Mouse (Mus musculus) gastrocnemius, adult 8-10 months (tissue): Measurements from ENCODE around the gene Sc5d. TPM values are rescaled to one million over a fixed set of nuclear protein-coding genes. Genes with fewer than 3 reads are reported as not detected.

ENCODE experiments used
- DNase-seq, 2 experiments: peaks; one replicate each; pipeline ENCODE4 v3.0.0; 2022; ENCODE audit warnings: low spot score in 2 of 2
- total RNA-seq, 4 experiments: library from RNA; stranded (reverse); gene quantifications; 2 replicates each; pipeline ENCODE4 v1.2.4; 2022

Sc5d gene
- total RNA-seq, 4 experiments from 2014 or later: 21.0 to 25.9 (median 23.6) TPM

DNA sequence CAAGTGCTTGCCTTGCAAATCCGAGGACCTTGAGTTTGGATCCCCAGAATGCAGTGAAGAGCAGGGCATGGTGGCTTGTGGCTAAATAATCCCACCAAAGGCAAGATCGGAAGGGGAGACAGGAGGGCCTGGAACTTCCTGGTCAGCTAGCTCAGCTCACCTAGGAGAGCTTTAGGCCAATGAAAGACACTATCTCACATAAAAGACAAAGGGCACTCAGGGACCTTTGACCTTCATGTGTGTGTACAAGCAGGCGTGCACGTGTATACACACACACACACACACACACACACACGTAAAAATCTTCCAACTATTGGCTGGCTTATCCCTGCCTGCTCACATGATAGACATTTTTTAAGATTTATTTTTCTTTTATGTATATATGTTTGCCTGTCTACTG lies 3.6 kb downstream of the Sc5d start:
- no peak for DNase-seq

GRCm38 (mm10) chr9:42249112-42249511 lies 14.9 kb downstream of the Sc5d start:
- DNase-seq: no peak

GRCm38 (mm10) chr9:42246688-42247087 lies 17.4 kb downstream of the Sc5d start:
- no peak for DNase-seq

DNA sequence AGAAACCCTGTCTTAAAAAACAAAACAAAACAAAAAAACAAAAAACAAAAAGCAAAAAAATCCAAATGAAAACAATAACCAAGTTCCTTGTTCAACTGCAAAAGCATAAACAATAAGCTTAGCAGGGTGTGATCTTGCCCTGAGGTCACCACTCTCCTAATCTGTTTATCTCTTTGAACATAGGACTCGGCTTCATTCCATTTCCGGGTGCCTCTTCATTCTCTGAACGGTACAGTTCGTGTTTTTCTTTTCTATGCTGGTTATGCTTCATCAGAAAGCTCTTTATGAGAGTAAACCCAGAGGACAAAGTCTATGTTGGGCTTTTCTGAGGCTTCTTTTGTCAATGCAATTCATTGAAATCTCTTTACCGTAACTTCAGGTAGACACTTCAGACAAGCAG lies 19.9 kb downstream of the Sc5d start:
- no peak for DNase-seq

DNA sequence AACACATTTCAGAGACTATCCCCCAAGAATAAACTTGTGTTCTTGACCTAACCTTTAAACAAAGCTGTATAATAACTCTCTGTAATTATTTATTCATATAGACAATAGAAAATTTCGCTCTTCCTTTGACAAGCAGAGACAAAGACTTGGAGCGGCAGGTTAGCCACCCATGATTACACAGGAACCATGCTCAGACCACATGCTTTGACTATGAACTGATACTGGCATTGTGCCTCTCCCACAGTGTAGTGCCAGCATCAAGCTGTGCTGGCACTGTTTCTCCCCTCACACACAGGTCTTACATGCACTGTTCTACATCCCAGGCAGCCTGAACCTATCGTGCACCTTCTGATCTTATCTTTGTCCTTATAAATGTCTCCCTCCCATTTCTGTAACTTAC lies 23.0 kb downstream of the Sc5d start:
- no peak for DNase-seq

DNA sequence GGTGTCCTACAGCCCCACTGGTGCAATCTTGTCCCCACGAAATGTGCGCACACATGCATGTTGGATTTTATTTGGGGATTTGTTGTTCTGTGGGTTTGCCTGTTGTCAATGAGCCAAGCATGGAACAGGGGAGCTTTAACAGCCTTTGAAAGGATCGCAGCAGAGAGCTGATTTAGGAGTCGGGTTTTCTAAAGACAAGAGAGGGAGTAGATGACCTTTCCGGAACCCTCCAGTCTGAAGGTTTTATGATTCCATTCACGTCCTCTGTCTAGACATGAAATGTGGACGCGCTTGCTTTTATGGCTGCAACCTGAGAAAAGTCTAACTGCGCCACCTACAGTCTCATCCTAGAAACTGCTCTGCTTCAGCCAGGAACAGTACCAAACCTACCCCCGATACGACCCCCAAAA lies 23.5 kb downstream of the Sc5d start:
- DNase-seq: peak in 1 of 2 experiments; percentile 17

DNA sequence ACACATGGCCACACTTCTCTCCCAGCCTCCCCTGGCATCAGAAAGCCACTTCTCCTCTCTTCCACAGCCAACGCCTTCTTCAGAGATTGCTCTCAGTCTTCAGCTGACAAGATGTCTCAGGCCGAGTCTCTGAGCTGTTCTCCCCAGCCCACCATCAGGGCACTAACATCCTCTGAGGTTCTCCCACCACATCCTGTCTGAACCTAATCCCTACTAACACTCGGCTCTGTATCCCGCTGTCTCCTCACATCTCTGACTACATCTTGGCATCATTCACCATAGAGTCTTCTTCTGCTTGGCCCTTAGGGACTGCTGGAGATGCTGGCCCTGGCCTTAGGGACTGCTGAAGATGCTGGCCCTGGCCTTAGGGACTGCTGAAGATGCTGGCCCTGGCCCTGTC lies 25.2 kb downstream of the Sc5d start:
- no peak for DNase-seq

DNA sequence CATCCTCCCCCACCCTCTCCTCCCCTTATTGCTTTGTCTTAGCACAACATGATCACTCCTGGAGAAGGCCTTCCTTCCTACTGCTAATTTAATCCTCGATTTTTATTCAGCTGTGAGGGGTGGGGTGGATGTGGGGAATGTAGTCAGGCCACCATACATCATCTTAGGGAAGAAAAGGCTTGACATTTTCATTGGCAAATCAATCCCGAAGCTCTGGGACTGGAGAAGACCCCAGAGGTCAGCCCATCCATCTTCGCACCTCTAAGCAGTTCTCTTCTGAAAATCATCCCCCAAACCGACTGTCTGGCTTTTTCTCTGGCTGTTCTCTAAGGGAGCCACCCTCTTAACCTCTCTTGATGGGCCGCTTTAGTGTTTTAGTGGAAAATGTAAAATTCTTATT lies 32.9 kb downstream of the Sc5d start:
- no peak for DNase-seq

DNA sequence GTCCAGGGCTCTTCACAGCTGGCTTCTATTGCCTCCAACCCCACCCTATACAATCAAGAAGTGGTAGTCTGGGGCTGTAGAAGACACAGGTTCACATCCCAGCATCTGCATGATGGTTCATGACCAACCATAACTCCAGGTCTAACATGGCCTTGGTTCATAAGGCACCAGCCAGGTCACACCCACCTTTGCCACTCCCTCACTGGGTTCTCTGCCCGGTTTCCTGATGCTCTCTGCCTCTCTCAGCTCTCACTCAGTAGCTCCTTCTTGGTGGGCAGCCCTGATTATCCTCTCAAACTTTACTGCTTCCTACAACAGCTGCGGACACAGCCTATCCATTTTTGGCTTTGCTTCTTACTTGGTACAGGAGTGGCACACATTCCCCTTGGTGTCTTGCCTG lies 33.7 kb downstream of the Sc5d start:
- DNase-seq: no peak

DNA sequence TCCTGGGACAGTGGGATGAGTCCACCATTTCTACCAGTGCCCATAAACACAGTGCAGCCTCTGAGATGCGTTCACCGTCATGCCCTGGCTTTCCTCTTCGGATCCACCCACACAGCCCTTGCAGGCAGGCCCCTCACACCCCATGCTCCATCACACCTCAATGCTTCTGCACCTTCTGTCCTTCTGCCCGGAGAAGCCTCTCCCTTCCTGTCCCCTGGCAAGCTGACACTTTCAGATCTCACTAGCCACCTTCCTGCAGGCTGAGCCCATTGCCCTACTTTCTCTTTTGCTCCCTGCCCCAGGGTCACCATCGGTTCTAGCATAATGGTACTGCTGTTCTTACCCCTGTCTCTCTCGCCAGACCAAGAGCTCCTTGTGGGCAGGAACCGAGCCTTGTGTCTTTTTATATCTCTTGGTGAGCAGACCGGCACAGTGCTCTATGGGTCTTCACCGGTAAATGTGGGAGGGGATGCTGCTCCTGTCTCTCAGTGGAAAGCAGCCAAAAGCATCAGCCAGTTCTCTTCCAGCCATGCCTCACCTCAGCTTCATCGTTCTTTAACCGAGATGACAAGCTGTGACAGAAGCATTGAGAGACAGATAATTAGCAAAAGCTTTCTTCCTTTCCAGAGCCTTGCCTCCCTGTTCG lies 34.5 kb downstream of the Sc5d start:
- no peak for DNase-seq

GRCm38 (mm10) chr9:42227804-42228203 lies 36.3 kb downstream of the Sc5d start:
- DNase-seq: no peak

- DNase-seq: no peak
Observed at GRCm38 (mm10) chr9:42219001-42219660, 44.9 kb downstream of the Sc5d start.

DNA sequence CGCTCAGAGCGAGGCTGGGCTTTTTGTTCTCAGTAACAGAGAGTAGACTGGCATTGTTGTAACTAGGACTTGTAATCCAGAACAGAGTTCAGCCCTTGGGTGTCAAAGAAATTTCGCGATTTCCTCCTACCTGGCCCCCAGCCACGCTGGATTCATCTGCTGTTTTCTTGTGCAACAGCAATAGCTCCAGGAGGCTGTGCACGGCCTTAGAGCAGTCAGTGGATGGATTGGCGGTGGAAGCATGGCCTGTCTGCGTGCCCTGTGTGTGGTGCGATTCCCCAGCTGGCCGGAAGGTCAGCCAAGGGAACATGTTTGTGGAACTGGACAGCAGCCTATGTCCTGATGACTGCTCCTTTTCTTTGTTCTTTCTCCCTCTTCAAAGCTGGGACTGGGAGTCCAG lies 46.4 kb downstream of the Sc5d start:
- DNase-seq: peak; percentile 74 to 85

DNA sequence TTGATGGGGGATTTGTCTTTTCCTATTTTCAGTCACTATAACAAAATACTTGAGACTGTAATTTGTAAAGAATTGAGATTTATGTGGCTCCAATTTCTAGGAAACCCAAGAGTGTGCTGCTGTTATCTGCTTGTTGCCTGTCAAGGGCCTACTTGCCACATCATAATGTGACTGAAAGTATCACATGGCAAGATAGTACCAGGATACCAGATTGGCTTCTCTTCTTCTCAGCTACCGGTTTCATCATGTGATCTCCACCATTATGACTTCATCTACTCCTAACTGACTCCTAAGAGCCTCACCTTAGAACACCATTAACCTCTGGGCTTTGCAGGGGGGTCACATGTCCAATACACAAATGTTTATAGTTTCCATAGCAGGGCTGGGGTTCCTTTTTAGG lies 49.9 kb downstream of the Sc5d start:
- DNase-seq: no peak

- no peak for DNase-seq
Observed at GRCm38 (mm10) chr9:42213142-42213541, 50.9 kb downstream of the Sc5d start.

DNA sequence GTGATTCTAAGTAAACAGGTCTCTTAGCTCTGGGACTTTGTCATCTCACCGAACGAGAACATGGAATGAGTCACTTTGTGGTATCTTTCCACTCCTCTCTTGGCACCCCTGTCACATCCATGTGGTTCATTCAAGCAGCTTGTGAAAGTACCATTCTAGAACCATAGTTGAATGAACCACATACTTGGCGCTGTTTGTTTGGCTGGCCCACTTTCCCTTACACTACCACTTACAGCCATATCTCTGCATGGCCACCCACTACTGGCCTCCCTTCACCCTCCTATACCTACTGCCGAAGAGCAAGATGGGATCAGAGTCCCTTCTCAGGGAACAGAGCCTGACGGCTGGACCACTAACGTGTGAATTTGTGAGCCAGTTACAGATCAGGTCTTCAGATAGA lies 54.4 kb downstream of the Sc5d start:
- no peak for DNase-seq

DNA sequence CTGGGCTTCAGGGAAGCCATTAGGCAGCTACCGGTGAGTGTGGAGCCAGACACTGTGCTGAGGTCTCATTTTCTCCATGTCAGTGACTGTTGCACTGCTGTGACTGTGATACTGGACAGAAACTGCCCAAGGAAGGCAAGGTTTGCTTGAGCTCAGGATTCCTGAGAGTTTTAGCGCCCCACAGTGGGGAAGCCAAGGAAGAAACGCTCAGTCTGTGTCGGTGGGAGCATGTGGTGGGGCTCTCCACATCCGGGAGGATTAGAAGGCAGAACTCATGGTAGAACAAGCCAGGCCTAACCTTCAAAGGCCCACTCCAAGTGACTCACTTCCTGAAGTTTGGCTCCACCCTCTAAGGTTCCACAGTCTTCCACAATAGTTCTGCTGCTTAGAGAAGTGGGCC lies 55.6 kb downstream of the Sc5d start:
- peak in 1 of 2 experiments; percentile 30 for DNase-seq

DNA sequence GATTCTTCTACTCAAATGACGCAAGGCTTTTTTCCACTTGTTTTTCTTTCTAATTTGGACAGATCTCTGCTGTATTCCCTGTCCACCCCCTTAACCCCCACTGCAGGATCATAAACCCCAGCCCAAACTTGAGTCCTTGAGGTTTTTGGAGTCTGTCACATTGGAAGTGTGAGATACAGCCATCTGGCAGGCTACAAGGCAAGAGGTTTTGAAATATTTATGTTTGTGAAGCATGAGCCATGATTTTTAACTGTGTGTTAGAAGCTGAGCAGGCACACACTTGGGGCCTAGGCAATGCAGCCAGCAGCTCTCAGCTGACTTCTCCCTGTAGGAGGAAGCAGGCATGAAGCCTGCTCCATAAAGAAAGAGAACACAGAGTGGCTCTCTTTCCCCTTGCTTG lies 57.3 kb downstream of the Sc5d start:
- DNase-seq: no peak

DNA sequence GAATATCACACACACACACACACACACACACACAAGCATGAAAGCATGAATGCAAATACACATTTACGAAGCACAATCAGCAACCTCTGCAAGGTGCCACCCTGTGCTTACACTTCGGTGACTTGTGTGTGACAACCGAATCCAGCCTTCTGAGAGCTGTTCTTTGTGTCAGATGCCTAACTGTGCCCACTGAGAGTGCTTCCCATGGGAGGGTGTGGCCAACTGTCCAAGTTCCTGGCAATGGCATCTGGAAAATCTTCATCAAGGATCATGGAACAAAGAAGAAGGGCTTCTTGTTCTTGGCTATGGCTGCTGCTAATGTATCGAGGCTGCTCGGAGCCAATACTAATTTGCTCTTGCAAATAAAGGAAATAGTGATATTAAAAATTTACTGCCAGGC lies 61.8 kb downstream of the Sc5d start:
- DNase-seq: no peak
